Mouse (Mus musculus): Measurements from ENCODE around the gene Acaa1b.

The Acaa1b gene

DNA sequence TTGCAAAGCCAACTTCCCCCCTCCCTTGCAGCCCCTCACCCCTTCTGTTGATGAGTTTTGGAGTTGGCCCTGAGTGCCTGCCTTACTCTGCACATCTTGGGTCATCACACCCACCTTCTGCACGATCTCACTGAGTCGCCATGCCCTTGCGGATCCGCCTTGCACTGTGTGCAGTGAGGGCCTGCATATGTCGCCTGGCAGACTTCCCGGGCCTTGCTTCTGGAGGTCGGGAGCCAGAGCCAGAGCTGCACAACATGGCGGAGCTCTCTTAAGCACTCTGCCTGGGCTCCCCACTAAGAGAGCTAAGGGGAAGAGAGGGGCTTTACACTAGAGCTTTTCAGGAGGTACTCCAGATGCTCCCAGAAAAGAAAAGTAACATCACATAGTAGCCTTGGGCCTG, 12.2 kb downstream of the Acaa1b start:
- in situ Hi-C loops (cut with MboI, MseI), result loop anchor here (5.0 kb wide), 1 partner anchor 48 kb away; no protein-coding TSS in a partner anchor

DNA sequence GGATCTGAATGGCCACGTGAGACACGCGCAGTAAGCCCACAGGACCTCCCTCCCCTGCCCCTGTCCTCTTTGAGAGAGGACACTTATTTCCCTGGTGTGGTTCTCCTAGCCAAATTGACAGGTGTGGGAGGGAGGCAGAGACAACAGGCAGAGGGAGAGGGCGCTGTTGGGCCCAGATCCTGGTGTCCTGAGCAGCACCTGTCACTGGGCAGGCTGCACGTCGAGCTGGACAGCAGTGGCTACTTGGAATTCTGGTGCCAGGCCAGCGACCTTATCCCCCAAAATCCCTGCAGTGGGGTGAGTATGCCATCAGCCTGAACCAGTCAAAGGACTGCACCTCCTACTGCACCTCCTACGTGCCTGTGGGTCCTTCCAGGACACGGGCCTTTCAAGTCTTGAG, 13.5 kb downstream of the Acaa1b start:
- in situ Hi-C loops (cut with MboI, MseI), result loop anchor here (5.0 kb wide), 1 partner anchor 49 kb away; no protein-coding TSS in a partner anchor

DNA sequence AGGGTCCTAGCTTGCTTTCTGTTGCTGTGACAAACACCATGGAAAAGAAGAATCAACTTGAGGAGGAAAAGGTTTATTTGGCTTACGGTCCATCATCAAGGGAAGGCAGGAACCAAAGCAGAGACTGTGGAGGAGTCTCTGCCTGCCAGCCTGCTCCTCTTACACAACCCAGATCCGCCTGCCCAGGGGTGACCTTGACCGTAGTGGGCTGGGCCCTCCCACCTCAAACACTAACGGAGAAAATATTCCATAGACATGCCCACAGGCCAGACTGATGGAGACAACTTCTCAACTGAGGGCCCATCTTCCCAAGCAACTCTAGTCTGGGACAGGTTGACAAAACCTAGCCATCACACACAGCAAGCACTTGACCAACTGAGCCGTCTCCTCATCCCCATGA, 14.8 kb downstream of the Acaa1b start:
- in situ Hi-C loops (cut with MboI, MseI), result loop anchor here (5.0 kb wide), 1 partner anchor 50 kb away; no protein-coding TSS in a partner anchor

DNA sequence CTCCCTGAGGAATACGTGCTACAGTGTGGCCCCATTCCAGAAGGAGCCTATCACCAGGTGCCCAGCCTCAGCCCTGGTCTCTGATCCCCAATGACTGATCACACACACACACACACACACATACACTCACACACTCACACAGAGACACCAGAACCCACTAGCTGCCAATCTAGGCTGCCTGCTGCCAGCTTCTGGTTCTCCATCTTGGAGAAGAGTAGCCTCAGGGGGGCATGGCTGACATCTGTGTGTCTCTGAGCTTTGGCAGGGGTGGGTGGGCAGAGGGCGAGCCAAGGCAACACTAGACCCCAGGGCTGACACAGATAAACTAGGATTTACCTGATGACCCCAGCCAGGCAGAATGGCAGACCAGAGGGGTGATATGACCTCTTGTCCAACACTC, 18.1 kb downstream of the Acaa1b start:
- in situ Hi-C loops (cut with MboI, MseI), result no loop called here

DNA sequence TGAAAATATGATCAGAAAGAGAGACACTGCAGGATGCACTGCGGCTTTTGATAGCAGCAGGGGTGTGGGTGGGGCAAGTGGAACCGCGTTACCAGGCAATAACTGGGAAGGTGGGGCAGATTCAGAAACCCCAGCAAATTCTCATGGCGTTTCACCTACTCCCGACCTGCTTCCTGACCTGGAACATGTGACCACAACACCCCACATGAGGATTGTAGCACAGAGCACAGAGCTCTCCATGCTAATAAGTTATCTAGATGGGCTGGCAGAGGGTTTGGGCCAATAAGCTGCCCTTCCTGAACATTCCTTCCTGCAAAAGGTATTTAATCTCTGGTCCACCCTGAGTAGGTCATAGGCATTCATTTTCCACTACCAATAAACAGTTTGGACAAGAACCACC, 26.2 kb downstream of the Acaa1b start:
- in situ Hi-C loops (cut with MboI, MseI), result no loop called here

DNA sequence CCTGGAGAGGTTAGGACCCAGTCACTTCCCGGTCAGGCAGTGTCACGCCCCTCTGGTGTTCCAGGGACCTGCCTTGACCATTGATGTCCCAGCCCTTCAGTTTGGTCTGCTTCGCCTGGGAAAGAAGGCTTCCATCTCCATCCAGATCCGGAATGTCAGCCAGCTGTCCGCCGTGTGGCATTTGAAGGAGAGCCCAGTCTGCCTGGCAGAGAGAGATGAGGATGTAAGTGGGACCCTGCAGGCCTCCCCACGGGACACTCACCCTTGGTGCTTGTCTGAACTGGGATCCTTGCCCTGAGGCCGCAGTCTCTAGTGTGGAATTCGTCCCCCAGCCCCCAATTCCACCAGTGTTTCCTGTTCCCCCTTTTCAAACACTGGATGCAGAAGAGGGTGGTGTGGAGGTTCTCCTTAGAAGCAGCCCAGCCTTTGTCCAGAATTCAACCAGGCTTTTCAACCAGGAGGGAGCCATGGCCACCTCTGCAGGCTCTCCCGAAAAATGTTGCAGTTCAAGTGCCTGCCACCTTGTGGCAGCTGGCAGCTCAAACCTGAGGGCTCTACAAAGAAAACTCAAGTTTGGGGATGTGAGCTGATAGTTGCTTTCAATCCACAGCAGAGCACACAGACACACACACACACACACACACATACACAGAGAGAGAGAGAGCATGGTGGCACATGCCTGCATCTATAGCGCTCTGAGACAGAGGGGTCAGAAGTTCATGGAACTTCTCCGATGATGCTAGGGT, 28.3 kb downstream of the Acaa1b start:
- in situ Hi-C loops (cut with MboI, MseI), result no loop called here

DNA sequence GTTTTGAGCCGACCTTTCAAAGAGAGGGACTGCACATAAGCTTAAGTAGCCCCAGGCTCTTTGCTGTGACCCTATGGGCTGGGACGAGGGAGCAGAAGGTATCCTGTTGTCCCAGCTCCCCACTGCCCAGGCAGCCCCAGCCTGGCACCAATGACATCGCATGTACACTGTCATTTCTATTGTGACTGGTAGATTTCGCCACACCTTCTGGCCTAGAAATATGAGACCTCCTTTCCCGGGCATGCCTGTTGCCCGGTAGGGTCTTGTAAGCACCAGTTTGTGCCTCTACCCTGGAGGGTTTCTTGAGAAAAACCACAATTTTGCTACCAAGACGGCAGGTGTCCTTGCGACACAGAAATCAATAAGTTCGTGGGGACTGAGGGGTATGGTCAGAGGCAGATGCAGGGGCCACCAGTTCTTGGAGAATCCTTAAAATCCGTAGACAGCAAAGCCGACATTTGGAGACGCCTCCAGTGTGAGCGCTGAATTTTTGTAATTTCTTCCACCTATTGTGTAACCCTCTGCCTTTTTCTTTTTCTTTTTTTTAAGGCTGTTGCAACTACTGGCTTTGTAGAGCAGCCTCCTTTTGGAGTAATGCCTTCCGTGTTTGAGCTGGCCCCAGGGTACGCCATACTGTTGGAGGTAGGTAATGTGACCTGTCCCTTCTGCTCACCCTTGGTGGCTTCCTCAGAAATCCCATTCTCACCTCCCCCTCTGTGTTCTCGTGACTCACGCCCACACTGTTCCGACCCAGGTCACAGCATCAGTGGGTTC, 34.1 kb downstream of the Acaa1b start:
- in situ Hi-C loops (cut with MboI, MseI), result no loop called here

DNA sequence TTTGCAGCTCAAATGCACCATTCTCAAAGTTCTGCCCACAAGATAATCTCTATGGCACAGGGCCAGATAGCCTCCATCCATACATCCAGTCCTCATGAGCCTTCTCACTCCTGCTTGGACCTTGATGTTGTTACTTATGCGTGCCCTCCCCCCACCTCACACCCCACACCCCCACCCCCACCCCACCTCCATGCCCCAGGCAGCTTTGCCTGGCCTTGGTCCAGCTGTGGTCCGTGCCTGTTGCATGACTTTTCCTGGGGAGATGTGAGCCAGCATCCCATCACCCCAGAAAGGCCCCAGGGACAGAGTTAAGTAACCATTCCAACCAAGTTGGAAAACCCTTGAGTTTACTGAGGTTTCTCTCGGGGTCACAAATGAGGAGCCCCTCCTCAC, 36.7 kb downstream of the Acaa1b start:
- in situ Hi-C loops (cut with MboI, MseI), result no loop called here

DNA sequence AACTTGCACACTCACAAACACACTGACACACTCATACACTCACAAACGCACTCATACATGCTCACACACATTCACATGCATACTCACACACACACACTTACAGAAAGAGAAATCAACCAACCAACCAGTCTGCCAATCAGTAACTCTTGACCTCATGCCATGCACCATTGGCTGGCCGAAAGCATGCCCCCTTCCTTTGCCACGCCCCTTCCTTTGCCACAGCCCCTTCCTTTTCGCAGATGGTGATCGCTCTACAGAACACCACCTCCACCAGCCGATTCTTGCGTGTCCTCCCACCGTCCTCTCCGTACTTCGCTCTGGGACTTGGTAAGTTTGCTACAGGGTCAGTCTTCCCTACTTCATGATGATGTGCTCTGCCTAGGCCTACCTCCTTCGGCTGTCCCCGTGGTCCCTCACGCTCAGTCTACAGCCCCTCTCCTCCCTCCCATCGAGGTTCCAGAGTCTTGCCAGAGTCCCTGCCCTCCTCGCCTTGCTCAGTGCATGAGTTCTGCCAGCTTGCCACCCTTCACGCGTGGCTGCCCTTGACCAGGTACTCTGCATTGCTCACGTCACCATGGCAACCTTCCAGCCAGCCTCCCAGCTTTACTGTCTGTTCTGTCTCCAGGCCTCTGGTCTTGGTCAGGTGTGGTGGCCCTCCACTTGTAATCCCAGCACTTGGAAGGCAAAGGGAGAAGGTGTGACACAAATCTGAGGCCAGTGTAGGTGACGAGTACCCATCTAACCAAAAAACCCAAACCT, 37.3 kb downstream of the Acaa1b start:
- in situ Hi-C loops (cut with MboI, MseI), result no loop called here

DNA sequence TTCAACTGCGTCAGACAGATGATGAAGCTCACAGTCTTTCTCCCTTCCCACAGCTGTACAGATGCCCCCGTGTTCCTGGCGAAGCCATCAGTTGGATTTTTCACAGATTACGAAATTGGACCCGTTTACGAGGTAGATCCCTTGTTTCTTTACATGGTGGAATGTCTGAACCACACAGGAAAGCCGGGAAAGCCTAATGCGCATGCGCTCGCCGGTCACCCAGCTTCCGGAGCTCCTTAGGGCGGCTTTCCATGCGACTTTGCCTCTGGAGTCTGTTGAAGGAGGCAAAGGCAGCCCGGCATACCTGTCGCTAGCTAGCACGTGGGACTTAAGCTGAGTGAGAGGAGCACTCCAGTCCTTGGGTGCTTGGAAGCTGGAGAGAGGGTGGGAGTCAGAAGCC, 42.0 kb downstream of the Acaa1b start:
- in situ Hi-C loops (cut with MboI, MseI), result no loop called here

DNA sequence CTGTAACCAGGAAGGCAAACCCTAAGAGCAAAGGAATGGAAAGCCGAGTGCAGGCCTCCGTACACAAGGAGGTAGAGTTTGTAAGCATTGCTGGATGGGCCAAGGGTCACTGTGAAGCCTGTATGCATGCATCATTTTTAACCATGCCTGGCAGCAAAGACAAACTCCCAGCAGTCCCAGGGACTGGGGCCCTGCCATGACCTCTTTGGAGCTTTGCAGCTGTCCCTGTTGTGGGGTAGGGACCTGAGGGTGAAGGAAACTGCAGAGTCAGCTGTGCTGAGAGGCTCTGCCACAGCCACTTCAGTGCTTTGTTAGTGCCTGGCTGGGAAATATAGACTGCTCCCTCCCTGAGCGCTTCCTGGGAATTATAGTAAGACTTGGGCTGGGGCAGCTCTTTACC, 46.3 kb downstream of the Acaa1b start:
- in situ Hi-C loops (cut with MboI, MseI), result no loop called here

DNA sequence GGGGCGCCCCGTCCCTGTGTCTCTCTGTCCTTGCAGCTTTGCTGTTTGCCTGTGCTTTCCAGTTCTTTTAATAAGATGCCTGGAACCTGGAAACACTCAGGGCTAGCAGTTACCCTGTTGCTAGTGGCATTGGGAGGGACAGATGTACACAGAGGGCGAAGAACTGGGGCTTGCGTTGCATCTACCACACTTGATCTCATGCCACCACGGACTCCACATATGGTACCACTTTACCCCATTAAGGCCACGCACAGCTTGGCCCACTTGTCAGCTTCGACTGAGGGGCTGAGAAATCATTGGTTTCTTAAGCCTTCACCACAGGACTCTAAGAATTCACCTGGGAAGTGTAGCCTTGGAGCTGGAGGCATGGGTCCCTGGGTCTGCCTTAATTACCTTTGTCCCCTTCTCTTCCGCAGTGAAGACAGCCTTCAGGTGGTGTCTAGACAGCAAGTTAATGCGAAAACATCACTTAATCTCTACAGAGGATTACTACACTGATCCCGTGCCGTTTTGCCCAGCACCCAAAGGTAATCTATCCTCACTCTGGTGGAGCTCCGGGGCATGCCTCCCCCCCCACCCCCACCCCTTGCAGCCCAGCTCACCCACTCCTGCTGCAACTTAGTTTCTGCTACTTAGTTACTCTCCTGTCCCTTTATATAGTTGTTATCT, 47.1 kb downstream of the Acaa1b start:
- in situ Hi-C loops (cut with MboI, MseI), result loop anchor here (5.0 to 10.0 kb wide), 2 partner anchors 165 to 247 kb away; partner anchors contain the start of gene Xylb

DNA sequence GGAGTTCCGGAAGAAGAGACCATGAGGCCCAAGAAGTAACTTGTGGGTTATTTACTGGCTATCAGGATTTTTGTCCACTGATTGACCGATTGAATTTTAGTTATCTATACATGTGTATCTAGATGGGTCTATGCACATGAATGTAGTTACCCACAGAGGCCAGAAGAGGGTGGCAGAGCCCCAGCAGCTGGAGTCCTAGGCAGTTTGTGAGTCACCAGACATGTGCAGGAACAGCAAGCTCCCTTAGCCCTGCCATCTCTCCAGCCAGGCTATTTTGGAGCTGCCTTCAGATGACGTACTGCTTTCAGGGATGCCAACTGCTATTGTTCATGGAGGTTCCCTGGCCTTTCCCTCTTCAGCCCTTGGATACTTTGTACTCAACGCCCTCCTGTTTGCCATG, 49.3 kb downstream of the Acaa1b start:
- in situ Hi-C loops (cut with MboI, MseI), result loop anchor here (5.0 to 10.0 kb wide), 2 partner anchors 167 to 250 kb away; partner anchors contain the start of gene Xylb

DNA sequence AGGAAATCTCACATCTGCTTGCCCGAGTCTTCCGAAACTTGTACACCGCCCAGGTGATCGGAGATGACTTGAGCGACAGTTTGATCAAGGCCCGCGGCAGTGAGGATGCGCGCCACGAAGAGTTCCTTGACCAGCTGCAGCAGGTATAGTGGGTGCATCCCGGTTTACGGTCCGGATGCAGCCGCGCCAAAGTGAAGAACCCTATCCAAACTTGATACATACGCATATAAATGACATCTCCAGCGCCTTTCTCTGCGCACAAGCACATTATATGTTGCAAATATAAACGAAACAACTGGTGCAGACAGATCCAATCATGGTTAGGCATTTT, 54.1 kb downstream of the Acaa1b start:
- in situ Hi-C loops (cut with MboI, MseI), result loop anchor here (10.0 kb wide), 1 partner anchor 172 kb away; no protein-coding TSS in a partner anchor

DNA sequence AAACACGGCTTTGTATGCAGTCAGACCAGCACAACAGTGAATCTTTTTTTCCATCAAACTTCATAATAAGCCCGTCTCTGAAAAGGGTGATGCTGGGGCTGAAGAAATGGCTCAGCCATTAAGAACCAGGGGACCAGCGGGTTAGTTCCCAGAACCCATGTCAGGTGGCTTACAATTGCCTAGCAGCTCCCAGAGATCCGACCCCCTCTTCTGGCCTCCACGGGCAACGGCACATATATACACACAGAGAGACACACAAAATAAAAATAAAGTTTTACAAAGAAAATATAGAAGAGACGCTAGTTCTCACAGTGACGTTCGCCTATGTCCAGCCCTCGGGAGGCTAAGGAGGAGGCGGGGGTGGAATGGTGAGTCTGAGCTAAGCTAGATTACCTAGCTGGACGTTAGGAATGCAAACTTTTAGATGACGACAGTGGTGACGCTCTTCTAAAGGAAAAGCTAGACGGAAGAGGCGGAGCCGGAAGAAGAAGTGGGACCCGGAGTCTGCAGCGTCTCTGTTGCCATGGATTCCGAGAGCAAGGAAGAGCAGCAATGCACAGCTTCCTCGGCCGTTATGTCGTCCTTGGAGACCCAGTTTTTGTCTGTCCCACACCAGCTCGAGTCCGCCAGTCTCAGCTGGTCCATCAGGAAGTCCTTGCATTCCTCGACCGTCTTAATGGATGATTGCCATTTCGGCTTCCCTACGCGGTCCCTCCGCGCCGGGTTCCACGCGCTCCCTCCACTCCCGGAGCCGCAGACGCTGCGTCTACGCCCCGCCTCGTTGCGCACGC, 54.7 kb downstream of the Acaa1b start, which contains the start of gene Dlec1:
Gene Dlec1, plus strand, starts transcription at position 487 of the 791 bp plus-strand sequence.
- in situ Hi-C loops (cut with MboI, MseI), result loop anchor here (10.0 kb wide), 1 partner anchor 173 kb away; no protein-coding TSS in a partner anchor

DNA sequence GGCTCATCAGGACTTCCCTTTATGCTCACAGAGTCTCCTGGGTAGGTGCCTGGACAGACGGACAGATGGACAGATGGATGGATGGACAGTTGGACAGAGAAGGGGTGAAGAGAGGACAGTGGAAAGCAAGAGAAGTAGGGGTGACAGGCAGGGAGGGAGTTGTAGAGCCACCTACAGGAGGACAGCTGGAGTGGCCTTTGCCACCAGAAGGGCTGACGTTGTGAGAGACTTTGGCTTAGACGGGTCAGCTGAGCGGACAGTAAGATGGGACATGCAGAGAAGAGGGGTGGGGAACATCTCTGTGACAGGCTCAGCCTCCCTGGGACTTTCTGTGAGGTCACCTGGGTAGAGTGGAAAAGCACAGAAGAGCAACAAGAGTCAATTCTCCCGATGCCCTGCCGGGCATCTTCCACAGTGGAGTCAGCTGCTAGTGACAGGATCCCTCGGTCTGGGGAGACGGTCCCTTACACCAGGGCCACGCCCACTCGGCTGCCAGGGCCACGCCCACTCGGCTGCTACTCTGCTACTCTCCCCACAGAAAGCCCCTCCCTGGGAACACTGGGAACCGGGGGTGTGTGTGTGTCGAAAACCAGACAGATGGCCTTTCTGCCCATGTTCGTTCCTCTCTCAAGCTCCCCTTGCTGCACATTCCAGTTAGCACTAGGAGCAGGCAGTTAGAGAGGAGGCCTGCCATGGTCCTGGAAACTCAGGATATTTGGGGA, 56.6 kb downstream of the Acaa1b start:
- in situ Hi-C loops (cut with MboI, MseI), result loop anchor here (10.0 kb wide), 1 partner anchor 174 kb away; no protein-coding TSS in a partner anchor

Measured in T-helper 2 cell (primary cell).